In genomic region chr3:115799326-115799725, GRCm38 (mm10) we compare ENCODE assay signal across 23 mouse cellular contexts.
DNase-seq lines count a peak whose midpoint lies in the region; ATAC-seq lines count a peak whose summit lies in the region.
"Had no signal": no experiment of that assay in that cellular context is flagged by ENCODE, and none has a peak within 500 bp of the region (broad histone marks: within the 10 kb centered on the region; RNA-seq: fewer than 3 reads in every experiment).

No protein-coding gene starts in this region.

- no peak overlapping the region for H3K4me3 ChIP-seq in forebrain, embryonic 14.5 days (ENCODE audit: low read depth, low read length)
- H3K4me3 ChIP-seq: embryonic facial prominence, embryonic 15.5 days; layer of hippocampus, adult 2 months; neural tube, embryonic 12.5 days had no signal

- H3K9ac ChIP-seq in forebrain, embryonic 14.5 days (ENCODE audit: low read length), result no peak overlapping the region
- H3K9ac ChIP-seq: embryonic facial prominence, embryonic 15.5 days; neural tube, embryonic 12.5 days had no signal

- H3K27ac ChIP-seq in forebrain, embryonic 14.5 days (ENCODE audit: low read depth, low read length), result no peak overlapping the region
- H3K27ac ChIP-seq: embryonic facial prominence, embryonic 15.5 days; layer of hippocampus, adult 2 months; neural tube, embryonic 12.5 days had no signal

- ATAC-seq in megakaryocyte, adult 5-6 weeks (ENCODE audit: poor library complexity, severe bottlenecking), result peak; percentile 88
- ATAC-seq in forebrain, embryonic 14.5 days, result no peak
- ATAC-seq: hindbrain, embryonic 16.5 days; lung, postnatal 0 days; midbrain, embryonic 16.5 days had no signal

- DNase-seq in thymus, postnatal 0 days (ENCODE audit: low spot score), result peak; percentile 19
- DNase-seq in thymus, adult 18-20 months, result no peak
- peak; percentile 82 for DNase-seq in T-cell, adult 2 months (ENCODE audit: low spot score)
- peak; percentile 69 for DNase-seq in splenic B cell, adult 2 months (ENCODE audit: low read depth, low spot score)
- no peak for DNase-seq in right cerebral cortex, postnatal 36 days (ENCODE audit: low spot score in 2 of 2)
- no peak for DNase-seq in layer of hippocampus, postnatal 36 days
- no peak for DNase-seq in forebrain, embryonic 14.5 days (ENCODE audit: low spot score)
- DNase-seq: adrenal gland, adult 2 months; cerebellum, postnatal 10 days; embryo, embryonic 11 days; heart, adult 18-20 months; heart, postnatal 36 days; kidney, adult 18-20 months; kidney, postnatal 14 days; left cerebral cortex, postnatal 4 days; liver had no signal

- H3K27me3 ChIP-seq in splenic B cell, adult 2 months (ENCODE audit: control insufficient read depth, insufficient read depth, low read length, poor library complexity, severe bottlenecking), result no peaks in the 10 kb centered on the region
- H3K27me3 ChIP-seq in forebrain, embryonic 14.5 days (replicated peaks; ENCODE audit: control insufficient read depth, insufficient read depth, low read length), result no peaks in the 10 kb centered on the region
- H3K27me3 ChIP-seq: embryonic facial prominence, embryonic 15.5 days; neural tube, embryonic 12.5 days had no signal

- 92% methylated on average over 10 of the region's 10 CpGs for WGBS in forebrain, embryonic 14.5 days

- H3K9me3 ChIP-seq in forebrain, embryonic 14.5 days (replicated peaks; ENCODE audit: control insufficient read depth, low read length), result no peaks in the 10 kb centered on the region
- H3K9me3 ChIP-seq: embryonic facial prominence, embryonic 15.5 days; neural tube, embryonic 12.5 days had no signal

- no peak overlapping the region for H3K4me2 ChIP-seq in forebrain, embryonic 14.5 days (ENCODE audit: low read length)
- H3K4me2 ChIP-seq: embryonic facial prominence, embryonic 15.5 days; neural tube, embryonic 12.5 days had no signal

- H3K4me1 ChIP-seq in forebrain, embryonic 14.5 days (ENCODE audit: control insufficient read depth, insufficient read depth, low read length), result no peaks in the 10 kb centered on the region; the same call in 1 of the 2 replicates
- H3K4me1 ChIP-seq: embryonic facial prominence, embryonic 15.5 days; neural tube, embryonic 12.5 days had no signal

- H3K36me3 ChIP-seq in splenic B cell, adult 2 months (ENCODE audit: control insufficient read depth, insufficient read depth, low read length, poor library complexity, severe bottlenecking), result no peaks in the 10 kb centered on the region
- no peaks in the 10 kb centered on the region for H3K36me3 ChIP-seq in forebrain, embryonic 14.5 days (ENCODE audit: control insufficient read depth, insufficient read depth, low read length)
- H3K36me3 ChIP-seq: embryonic facial prominence, embryonic 15.5 days; neural tube, embryonic 12.5 days had no signal

Comparison
In these comparisons a context has a peak if more than half of its experiments do, and no peak if none do; other contexts are left out.
1. DNase-seq: peak in thymus, postnatal 0 days (single experiment), T-cell, adult 2 months (single experiment) and splenic B cell, adult 2 months (single experiment); none in thymus, adult 18-20 months (0 of 2), right cerebral cortex, postnatal 36 days (0 of 2), layer of hippocampus, postnatal 36 days (0 of 2) and forebrain, embryonic 14.5 days (single experiment).